Mouse (Mus musculus): ENCODE measurements at regions not wholly inside any gene's neighbourhood (a gene's known extent, or its start where the extent isn't known, plus 50 kb on each side); places are given as distances from the start of the nearest gene placed in this dataset.

- Histone ChIP-seq H3K4me2 (ENCODE audit: low read depth) (peak overlapping the region; percentile 32), H3K4me3 (no peak overlapping the region), H3ac (ENCODE audit: control insufficient read depth, insufficient read length) (no peak overlapping the region), H3K27me3 (ENCODE audit: control insufficient read depth, insufficient read depth, insufficient read length) (no peaks in the 10 kb centered on the region), H3K36me3 (ENCODE audit: control insufficient read depth, insufficient read depth) (no peaks in the 10 kb centered on the region), H3K79me2 (ENCODE audit: control insufficient read depth, insufficient read depth) (no peaks in the 10 kb centered on the region)
- no peak for TF ChIP-seq POLR2AphosphoS2 (IDR thresholded peaks at IDR 0.05; ENCODE audit: insufficient read length, low read depth)
- TF ChIP-seq CEBPB (IDR thresholded peaks at IDR 0.05; ENCODE audit: insufficient read depth, poor library complexity, severe bottlenecking) = no peak
- no peak for TF ChIP-seq E2F4 (IDR thresholded peaks at IDR 0.05; ENCODE audit: insufficient read depth)
- no peak for TF ChIP-seq TCF3 (IDR thresholded peaks at IDR 0.05; ENCODE audit: insufficient read length, low read depth)
- TF ChIP-seq MAX (IDR thresholded peaks at IDR 0.05; ENCODE audit: low read depth) = no peak
- TF ChIP-seq TCF12 (IDR thresholded peaks at IDR 0.05; ENCODE audit: insufficient read depth, poor library complexity, severe bottlenecking) = no peak
- no peak for TF ChIP-seq REST (IDR thresholded peaks at IDR 0.05; ENCODE audit: insufficient read depth, insufficient read length)
- no peak for TF ChIP-seq SRF (IDR thresholded peaks at IDR 0.05; ENCODE audit: control insufficient read depth, insufficient read length, low read depth)
- no peak for TF ChIP-seq MYOG (IDR thresholded peaks at IDR 0.05; ENCODE audit: control insufficient read depth in 1 of 3, insufficient read depth in 1 of 3, insufficient read length in 2 of 3, low read depth in 2 of 3)
- TF ChIP-seq MYOD1 (IDR thresholded peaks at IDR 0.05; ENCODE audit: control insufficient read depth in 1 of 3, insufficient read length in 2 of 3, low read depth in 2 of 3) = no peak
- TF ChIP-seq POLR2A (IDR thresholded peaks at IDR 0.05; ENCODE audit: insufficient read length, low read depth) = no peak
- no peak for TF ChIP-seq USF1 (IDR thresholded peaks at IDR 0.05; ENCODE audit: low read depth)
These were observed 180.2 kb upstream of the Gm10295 start for GRCm38 (mm10) chr7:71531496-71531895.

- H3K79me2 ChIP-seq (ENCODE audit: control insufficient read depth, insufficient read depth) = no peaks in the 10 kb centered on the region
These were observed 179.6 kb upstream of the Gm10295 start for GRCm38 (mm10) chr7:71530922-71531321.

GRCm38 (mm10) chr7:71526152-71526551 is 174.9 kb upstream of the Gm10295 start:
- H3ac ChIP-seq (ENCODE audit: control insufficient read depth, insufficient read length) = no peak overlapping the region
- H3K4me3 ChIP-seq = no peak overlapping the region
- H3K36me3 ChIP-seq (ENCODE audit: control insufficient read depth, insufficient read depth) = no peaks in the 10 kb centered on the region
- no peak overlapping the region for H3K4me2 ChIP-seq (ENCODE audit: low read depth)
- H3K27me3 ChIP-seq (ENCODE audit: control insufficient read depth, insufficient read depth, insufficient read length) = no peaks in the 10 kb centered on the region
- TF ChIP-seq E2F4 (IDR thresholded peaks at IDR 0.05; ENCODE audit: insufficient read depth) (no peak), TCF3 (IDR thresholded peaks at IDR 0.05; ENCODE audit: insufficient read length, low read depth) (no peak), USF1 (IDR thresholded peaks at IDR 0.05; ENCODE audit: low read depth) (no peak), CEBPB (IDR thresholded peaks at IDR 0.05; ENCODE audit: insufficient read depth, poor library complexity, severe bottlenecking) (no peak), POLR2AphosphoS2 (IDR thresholded peaks at IDR 0.05; ENCODE audit: insufficient read length, low read depth) (no peak), MYOG (IDR thresholded peaks at IDR 0.05; ENCODE audit: control insufficient read depth in 1 of 3, insufficient read depth in 1 of 3, insufficient read length in 2 of 3, low read depth in 2 of 3) (no peak)
- H3K79me2 ChIP-seq (ENCODE audit: control insufficient read depth, insufficient read depth) = no peaks in the 10 kb centered on the region

More at GRCm38 (mm10) chr7:71530922-71531321, 179.6 kb upstream of the Gm10295 start:
- H3K27me3 ChIP-seq (ENCODE audit: control insufficient read depth, insufficient read depth, insufficient read length) = no peaks in the 10 kb centered on the region
- no peak overlapping the region for H3ac ChIP-seq (ENCODE audit: control insufficient read depth, insufficient read length)
- no peak for TF ChIP-seq MYOD1 (IDR thresholded peaks at IDR 0.05; ENCODE audit: control insufficient read depth in 1 of 3, insufficient read length in 2 of 3, low read depth in 2 of 3)
- TF ChIP-seq SRF (IDR thresholded peaks at IDR 0.05; ENCODE audit: control insufficient read depth, insufficient read length, low read depth) = no peak
- no peak for TF ChIP-seq USF1 (IDR thresholded peaks at IDR 0.05; ENCODE audit: low read depth)
- no peak for TF ChIP-seq TCF12 (IDR thresholded peaks at IDR 0.05; ENCODE audit: insufficient read depth, poor library complexity, severe bottlenecking)
- no peak for TF ChIP-seq MYOG (IDR thresholded peaks at IDR 0.05; ENCODE audit: control insufficient read depth in 1 of 3, insufficient read depth in 1 of 3, insufficient read length in 2 of 3, low read depth in 2 of 3)
- TF ChIP-seq POLR2A (IDR thresholded peaks at IDR 0.05; ENCODE audit: insufficient read length, low read depth) = no peak
- no peak overlapping the region for H3K4me2 ChIP-seq (ENCODE audit: low read depth)
- no peak overlapping the region for H3K4me3 ChIP-seq
- H3K36me3 ChIP-seq (ENCODE audit: control insufficient read depth, insufficient read depth) = no peaks in the 10 kb centered on the region

GRCm38 (mm10) chr7:71524577-71525126 is 173.4 kb upstream of the Gm10295 start:
- H3K4me3 ChIP-seq = no peak overlapping the region
- H3K79me2 ChIP-seq (ENCODE audit: control insufficient read depth, insufficient read depth) = no peaks in the 10 kb centered on the region
- H3K27me3 ChIP-seq (ENCODE audit: control insufficient read depth, insufficient read depth, insufficient read length) = no peaks in the 10 kb centered on the region
- no peaks in the 10 kb centered on the region for H3K36me3 ChIP-seq (ENCODE audit: control insufficient read depth, insufficient read depth)
- TF ChIP-seq USF1 (IDR thresholded peaks at IDR 0.05; ENCODE audit: low read depth) = no peak
- TF ChIP-seq MAX (IDR thresholded peaks at IDR 0.05; ENCODE audit: low read depth) = no peak
- no peak for TF ChIP-seq POLR2A (IDR thresholded peaks at IDR 0.05; ENCODE audit: insufficient read length, low read depth)
- TF ChIP-seq POLR2AphosphoS2 (IDR thresholded peaks at IDR 0.05; ENCODE audit: insufficient read length, low read depth) = no peak
- TF ChIP-seq TCF12 (IDR thresholded peaks at IDR 0.05; ENCODE audit: insufficient read depth, poor library complexity, severe bottlenecking) = no peak
- no peak for TF ChIP-seq TCF3 (IDR thresholded peaks at IDR 0.05; ENCODE audit: insufficient read length, low read depth)
- TF ChIP-seq MYOG (IDR thresholded peaks at IDR 0.05; ENCODE audit: control insufficient read depth in 1 of 3, insufficient read depth in 1 of 3, insufficient read length in 2 of 3, low read depth in 2 of 3) = no peak
- no peak for TF ChIP-seq E2F4 (IDR thresholded peaks at IDR 0.05; ENCODE audit: insufficient read depth)
- TF ChIP-seq MYOD1 (IDR thresholded peaks at IDR 0.05; ENCODE audit: control insufficient read depth in 1 of 3, insufficient read length in 2 of 3, low read depth in 2 of 3) = no peak
- no peak for TF ChIP-seq SRF (IDR thresholded peaks at IDR 0.05; ENCODE audit: control insufficient read depth, insufficient read length, low read depth)
- no peak for TF ChIP-seq REST (IDR thresholded peaks at IDR 0.05; ENCODE audit: insufficient read depth, insufficient read length)
- TF ChIP-seq CEBPB (IDR thresholded peaks at IDR 0.05; ENCODE audit: insufficient read depth, poor library complexity, severe bottlenecking) = no peak
- H3K4me2 ChIP-seq (ENCODE audit: low read depth) = no peak overlapping the region
- H3ac ChIP-seq (ENCODE audit: control insufficient read depth, insufficient read length) = no peak overlapping the region

- no peaks in the 10 kb centered on the region for H3K27me3 ChIP-seq (ENCODE audit: control insufficient read depth, insufficient read depth, insufficient read length)
- TF ChIP-seq POLR2AphosphoS2 (IDR thresholded peaks at IDR 0.05; ENCODE audit: insufficient read length, low read depth) = no peak
- no peak for TF ChIP-seq MYOG (IDR thresholded peaks at IDR 0.05; ENCODE audit: control insufficient read depth in 1 of 3, insufficient read depth in 1 of 3, insufficient read length in 2 of 3, low read depth in 2 of 3)
- no peak for TF ChIP-seq E2F4 (IDR thresholded peaks at IDR 0.05; ENCODE audit: insufficient read depth)
- no peak for TF ChIP-seq MAX (IDR thresholded peaks at IDR 0.05; ENCODE audit: low read depth)
- no peak for TF ChIP-seq REST (IDR thresholded peaks at IDR 0.05; ENCODE audit: insufficient read depth, insufficient read length)
- TF ChIP-seq USF1 (IDR thresholded peaks at IDR 0.05; ENCODE audit: low read depth) = no peak
- TF ChIP-seq TCF12 (IDR thresholded peaks at IDR 0.05; ENCODE audit: insufficient read depth, poor library complexity, severe bottlenecking) = no peak
- TF ChIP-seq CEBPB (IDR thresholded peaks at IDR 0.05; ENCODE audit: insufficient read depth, poor library complexity, severe bottlenecking) = no peak
- no peak for TF ChIP-seq TCF3 (IDR thresholded peaks at IDR 0.05; ENCODE audit: insufficient read length, low read depth)
- TF ChIP-seq MYOD1 (IDR thresholded peaks at IDR 0.05; ENCODE audit: control insufficient read depth in 1 of 3, insufficient read length in 2 of 3, low read depth in 2 of 3) = no peak
- TF ChIP-seq POLR2A (IDR thresholded peaks at IDR 0.05; ENCODE audit: insufficient read length, low read depth) = no peak
- TF ChIP-seq SRF (IDR thresholded peaks at IDR 0.05; ENCODE audit: control insufficient read depth, insufficient read length, low read depth) = no peak
These were observed 172.8 kb upstream of the Gm10295 start for GRCm38 (mm10) chr7:71524119-71524518.

More at GRCm38 (mm10) chr7:71524119-71524518, 172.8 kb upstream of the Gm10295 start:
- H3ac ChIP-seq (ENCODE audit: control insufficient read depth, insufficient read length) = no peak overlapping the region
- no peaks in the 10 kb centered on the region for H3K36me3 ChIP-seq (ENCODE audit: control insufficient read depth, insufficient read depth)
- H3K79me2 ChIP-seq (ENCODE audit: control insufficient read depth, insufficient read depth) = no peaks in the 10 kb centered on the region
- H3K4me3 ChIP-seq = no peak overlapping the region
- no peak overlapping the region for H3K4me2 ChIP-seq (ENCODE audit: low read depth)

Data from myocyte (in vitro differentiated cells).